Mouse (Mus musculus): ENCODE results near the gene A730015C16Rik.

A730015C16Rik gene

DNA sequence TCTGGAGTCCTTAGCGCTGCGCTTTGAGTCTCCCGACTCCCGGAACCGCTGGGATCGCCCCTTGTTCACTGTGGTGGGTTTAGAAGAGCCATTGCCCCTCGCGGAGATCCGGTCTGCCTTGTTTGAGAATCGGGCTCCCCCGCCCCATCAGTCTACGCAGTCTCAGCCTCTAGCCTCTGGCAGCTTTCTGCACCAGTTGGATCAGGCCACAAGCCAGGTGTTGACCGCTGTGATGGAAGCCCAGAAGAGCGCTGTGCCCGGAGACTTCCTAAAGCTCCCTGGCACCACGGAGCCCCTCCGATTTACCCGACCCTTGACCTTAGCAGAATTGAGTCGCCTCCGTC, at the start of gene A730015C16Rik:
Gene A730015C16Rik, minus strand, starts transcription at position 115 of the 344 bp plus-strand sequence.
- DNase-seq (ENCODE audit: low read depth) = no peak

DNA sequence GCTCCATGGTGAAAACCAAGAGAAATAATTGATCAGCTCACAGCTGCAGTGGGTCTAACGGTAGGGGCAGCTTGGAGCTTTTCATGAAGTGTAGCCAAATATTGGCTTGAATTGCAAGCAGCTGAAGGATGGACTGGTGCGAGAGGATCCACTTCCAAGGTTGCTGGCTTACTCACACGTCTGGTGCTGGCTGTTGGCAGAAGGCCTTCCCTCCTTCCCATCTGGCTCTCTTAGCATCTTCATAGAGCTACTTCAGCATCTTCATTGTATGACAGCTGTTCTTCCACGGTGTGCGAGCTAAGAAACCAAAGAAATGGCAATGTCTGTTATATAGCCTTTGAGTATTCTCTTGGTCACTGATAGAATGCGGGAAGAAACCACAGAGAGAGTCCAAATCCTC, 42.5 kb upstream of the A730015C16Rik start:
- no peak for DNase-seq (ENCODE audit: low read depth)

DNA sequence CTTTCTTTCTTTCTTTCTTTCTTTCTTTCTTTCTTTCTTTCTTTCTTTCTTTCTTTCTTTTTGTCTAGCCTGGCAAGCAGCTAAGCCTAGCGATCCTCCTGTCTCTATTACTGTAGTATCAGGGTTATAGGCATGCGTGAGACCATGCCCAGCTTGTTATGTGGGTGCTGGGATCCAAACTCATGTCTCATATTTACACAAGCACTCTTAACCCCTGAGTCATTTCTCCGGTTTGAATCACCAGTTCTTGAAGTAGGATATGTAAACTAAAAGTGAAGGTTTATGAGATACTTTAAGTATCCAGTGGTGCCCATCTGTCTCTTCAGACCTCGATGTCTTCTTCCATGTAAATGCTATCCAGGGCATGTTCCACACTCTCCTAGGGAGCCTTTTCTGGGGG, 39.0 kb upstream of the A730015C16Rik start:
- no peak for DNase-seq (ENCODE audit: low read depth)

DNA sequence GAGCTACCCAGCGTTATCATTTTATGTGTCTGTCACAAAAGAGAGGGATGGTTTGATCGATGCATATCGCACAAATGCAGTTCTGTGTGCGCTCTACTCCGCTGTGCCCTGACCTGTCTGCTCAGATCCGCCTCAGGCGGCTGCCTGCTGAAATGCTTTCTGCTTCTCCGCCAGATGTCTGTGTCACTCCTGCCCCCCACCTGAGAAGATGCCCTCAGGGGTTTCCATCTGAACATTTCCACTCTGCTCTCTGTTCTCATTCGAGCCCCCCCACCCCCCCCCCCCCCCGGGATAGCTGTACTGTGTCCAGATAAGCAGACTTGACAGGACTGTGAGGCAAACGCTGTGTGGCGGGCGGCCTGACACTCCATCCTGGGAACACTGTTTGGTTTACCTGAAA, 35.4 kb upstream of the A730015C16Rik start:
- DNase-seq (ENCODE audit: low read depth) = no peak

DNA sequence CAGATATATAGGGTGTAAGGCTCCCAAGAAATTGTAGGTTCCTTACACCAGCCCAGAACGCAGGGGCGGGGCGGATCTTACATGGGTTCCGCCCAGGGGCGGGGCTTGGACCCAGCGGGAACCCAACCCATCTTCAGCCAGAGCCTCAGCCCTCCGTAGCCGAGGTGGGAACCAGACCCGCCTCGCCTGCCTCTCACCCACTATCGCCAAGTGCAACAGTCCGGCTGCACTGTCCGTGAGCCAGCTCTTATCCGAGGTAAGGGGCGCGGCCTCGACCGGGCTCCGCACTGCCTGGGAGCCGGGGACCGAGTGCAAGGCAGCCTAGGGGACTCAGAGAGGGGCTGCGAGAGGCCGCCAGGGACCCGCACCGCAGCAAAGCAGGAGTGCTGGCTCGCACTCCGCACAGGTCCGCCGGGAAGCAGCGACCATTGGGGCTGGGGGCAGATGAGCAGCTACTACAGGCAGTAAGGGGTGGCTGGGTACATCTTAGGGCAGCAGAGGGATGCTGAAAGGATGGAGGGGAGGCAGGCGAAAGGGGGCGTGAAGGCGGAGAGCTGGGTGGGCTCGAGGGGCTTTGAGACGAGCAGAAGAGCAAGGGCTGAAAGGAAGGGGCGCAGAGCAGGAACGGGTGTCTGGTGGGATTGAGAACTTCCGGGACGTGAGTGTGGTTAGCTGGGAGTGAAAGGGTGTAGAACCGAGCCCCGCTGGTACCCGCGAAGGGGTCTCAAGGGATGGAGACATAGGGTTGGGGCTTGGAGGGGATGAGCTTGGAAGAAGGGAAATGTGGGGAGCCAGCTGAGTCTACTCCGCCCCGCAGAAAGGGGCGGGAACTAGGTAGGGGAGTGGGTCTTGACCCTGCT, 30.8 kb upstream of the A730015C16Rik start, which contains the start of gene Rab3b:
Gene Rab3b, plus strand, starts transcription at position 101 of the 860 bp plus-strand sequence.
- peak; percentile 49 for DNase-seq (ENCODE audit: low read depth)

DNA sequence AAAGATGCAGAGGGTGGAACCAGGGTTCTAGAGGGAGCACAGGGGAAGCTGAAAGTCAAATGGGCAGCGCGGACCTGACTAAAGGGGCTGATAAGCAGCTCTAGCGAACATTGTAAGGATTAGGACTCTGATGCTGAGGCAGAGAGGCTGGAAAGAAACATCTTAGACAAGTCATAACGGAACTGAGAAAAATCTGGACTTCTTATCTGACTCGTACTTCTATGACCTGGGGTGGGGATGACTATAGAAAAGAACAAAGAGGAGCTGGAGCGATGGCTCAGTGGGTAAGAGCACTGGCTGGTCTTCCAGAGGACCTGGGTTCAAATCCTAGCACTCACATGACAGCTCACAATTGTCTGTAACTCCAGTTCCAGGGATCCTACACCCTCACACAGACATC, 29.5 kb upstream of the A730015C16Rik start:
- DNase-seq (ENCODE audit: low read depth) = no peak

DNA sequence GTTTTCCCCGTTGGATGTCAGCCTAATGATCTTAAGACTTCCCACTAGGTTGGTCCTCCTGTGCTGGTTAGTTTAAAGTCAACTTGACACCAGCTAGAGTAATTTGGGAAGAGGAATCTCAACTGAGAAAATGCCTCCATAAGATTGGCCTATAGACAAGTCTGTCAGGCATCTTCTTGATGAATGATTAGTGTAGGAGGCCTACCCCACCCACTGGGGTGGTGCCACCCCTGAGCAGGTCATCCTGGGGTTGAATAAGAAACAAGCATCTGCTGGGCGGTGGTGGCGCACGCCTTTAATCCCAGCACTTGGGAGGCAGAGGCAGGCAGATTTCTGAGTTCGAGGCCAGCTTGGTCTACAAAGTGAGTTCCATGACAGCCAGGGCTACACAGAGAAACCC, 25.3 kb upstream of the A730015C16Rik start:
- no peak for DNase-seq (ENCODE audit: low read depth)

DNA sequence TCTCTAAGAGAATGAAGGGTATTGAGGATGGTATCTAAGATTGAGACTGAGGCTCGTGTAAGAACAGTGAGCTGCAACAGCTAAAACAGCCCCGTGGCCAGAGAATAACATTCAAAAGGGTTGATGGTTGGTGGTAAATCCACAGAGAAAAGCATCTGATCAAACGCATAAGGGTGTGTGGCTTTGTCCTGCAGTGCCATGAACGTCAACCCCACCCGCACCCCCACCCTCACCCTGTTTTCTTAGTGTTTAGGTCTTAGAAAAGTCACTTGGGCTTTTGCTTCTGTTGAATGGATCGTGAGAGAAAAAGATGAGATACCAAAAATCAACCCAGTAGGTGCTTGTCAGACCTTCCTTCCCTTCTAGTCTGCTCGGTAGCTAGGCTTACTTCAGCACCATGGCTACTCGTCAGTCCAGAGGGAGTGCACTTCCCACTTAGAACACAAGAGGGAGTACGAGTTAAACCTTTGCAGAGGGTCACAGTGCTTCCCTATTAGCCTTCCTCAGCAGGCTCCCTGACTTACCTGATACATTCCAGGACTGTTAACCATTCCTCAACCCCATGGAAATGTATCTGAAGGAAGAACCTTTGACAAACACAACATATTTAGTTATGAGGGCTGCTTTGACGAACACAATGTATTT, 21.4 kb upstream of the A730015C16Rik start:
- peak; percentile 90 for DNase-seq (ENCODE audit: low read depth)

DNA sequence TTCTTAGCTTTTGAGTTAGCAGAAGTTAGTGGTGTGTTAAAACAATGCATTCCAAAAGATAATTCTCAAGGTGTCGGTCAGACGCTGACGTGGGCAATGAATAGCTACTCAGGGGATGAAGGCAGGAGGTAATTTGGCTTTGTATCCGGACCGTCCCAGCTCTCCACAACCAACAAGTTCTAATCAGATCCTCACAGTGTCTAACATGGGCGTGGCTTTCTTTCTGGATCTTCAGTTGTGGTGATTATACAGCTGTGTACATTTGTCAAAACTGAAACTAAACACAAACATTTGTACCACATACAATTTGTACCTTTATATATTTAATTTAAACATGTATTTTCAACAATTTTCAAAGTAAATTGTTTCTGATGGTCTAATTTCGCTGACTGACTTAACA, 18.4 kb upstream of the A730015C16Rik start:
- no peak for DNase-seq (ENCODE audit: low read depth)

DNA sequence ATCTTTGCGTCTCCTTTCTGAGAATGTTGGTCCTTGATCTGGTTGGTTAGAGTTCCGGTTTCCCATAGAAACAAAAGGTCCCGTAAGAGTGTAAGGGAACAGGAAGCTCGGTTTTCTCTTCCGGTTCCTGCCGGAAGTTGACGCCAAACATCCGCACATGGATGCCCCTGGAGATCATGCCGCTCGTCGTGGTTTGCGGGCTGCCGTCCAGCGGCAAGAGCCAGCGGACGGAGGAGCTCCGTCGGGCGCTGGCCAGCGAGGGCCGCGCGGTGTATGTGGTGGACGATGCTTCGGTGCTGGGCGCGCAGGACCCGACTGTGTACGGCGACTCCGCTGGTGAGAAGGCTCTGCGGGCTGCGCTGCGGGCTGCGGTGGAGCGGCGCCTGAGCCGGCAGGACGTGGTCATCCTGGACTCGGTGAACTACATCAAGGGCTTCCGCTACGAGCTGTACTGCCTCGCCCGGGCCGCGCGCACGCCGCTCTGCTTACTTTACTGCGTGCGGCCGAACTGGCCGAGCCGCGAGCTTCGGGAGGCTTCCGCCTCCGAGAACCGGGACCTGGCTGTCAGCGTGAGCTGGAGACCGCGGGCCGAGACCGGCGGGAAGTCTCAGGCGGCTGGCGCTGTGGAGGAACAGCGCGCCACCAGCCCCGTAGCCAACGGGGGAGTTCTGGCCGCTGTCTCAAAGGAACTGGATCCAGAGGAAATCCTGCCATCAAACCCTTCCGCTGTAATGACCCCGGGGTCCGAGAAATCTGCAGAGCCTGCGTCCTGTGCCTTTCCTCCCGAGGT, 509 bp downstream of the A730015C16Rik start, which contains the start of gene Kti12:
Gene Kti12, plus strand, starts transcription at position 71 of the 790 bp plus-strand sequence.
- DNase-seq (ENCODE audit: low read depth) = peak; percentile 82

DNA sequence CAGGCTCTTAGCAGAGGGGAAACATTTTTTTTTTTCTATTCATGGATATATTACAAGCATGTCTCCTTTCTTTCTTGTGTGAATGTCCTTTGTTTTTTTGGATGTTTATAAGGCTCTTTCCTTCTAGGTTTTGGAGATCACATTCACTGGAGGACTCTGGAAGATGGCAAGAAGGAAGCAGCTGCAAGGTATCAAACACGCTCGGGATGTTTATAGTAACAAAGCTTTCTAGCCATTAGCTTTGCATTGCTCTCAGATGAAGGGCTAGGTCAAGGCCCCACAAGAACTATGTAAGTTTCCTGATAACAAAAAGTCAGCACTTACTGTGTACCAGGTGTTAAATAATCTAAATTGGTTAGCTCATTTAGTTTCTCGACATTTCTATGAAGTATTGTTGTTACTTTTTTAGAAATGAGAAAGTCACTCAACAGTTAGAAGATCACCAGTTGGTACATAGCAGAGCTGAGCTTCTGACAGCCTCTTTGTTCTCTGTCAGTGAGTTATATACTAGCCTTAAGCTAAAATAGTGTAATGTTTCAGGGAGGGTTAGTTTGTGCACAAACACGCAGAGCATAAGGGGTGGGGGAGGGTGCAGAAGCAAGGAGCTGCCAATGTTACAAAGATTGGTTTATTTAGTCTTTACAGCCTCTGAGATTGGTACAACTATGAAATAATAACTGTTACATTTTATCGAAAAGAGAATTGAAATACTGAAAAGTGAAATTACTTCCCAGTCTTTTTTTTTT, 2.4 kb downstream of the A730015C16Rik start:
- no peak for DNase-seq (ENCODE audit: low read depth)

DNA sequence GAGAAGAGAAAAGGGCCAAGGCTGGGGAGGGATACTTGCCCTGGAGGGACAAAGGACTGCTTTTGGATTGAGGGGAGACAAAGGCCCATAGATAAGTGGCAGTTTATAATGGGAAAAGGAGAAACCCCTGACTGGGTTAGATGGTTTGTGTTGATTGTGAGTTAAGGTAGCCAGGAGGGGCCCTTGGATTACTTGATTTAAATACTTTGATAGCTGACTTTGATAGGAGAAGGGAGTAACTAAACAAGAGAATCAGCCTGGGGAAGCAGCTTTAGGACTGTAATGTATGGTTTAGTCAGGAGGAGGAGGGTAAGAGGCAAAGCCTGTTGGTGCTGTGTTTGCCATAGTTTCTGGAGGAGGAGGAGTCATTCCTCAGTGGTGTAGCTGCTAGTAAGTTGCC, 5.1 kb downstream of the A730015C16Rik start:
- DNase-seq (ENCODE audit: low read depth) = no peak

DNA sequence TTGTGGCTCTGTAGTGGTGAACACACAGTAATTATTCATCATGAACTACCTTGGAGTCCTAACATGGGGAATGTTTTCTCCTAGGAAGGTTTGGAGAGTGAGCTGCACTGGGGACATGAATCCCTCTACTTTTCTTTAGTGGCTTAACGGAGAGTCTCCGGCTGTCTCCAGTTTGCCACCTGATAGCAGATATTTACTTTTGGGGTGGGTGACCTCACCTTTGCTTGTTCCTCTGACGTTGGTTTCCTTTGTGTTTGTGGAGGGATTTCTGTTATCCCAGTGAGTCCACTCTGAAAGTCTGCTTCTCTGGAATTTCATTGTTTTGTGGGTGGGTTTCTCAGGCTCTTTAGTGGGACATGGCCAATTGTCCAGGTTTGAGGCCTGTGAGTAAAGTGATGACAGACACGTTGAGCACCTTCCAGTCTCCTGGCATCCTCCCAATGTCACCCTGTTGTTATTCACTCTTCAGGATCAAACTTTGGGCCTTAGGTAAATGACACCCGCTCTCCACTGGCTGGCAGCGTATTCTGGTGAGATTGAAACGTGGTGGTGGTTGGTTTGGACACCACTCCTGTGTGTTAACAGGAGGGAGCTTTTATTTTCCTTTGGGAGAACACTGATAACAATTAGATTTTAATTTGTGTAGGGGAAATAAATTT, 6.4 kb downstream of the A730015C16Rik start:
- DNase-seq (ENCODE audit: low read depth) = no peak

DNA sequence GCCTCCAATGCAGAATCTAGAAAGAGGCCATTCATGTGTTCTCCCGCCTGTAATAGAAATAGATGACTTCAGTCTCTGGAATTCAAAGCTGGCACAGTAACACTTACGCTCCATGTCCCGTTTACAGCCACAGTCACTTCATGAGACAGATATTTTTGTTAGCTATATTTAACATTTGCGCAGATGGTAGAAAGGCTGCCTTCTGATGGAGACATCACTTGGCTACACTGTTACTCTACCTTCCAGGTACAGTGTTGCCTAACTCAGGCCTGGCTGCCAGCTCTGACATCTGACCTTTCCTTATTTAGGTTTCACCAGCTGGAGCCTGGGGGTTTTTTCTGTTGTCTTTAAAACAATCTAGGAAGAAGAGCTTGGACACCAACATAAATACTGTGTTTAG, 10.4 kb downstream of the A730015C16Rik start:
- no peak for DNase-seq (ENCODE audit: low read depth)

DNA sequence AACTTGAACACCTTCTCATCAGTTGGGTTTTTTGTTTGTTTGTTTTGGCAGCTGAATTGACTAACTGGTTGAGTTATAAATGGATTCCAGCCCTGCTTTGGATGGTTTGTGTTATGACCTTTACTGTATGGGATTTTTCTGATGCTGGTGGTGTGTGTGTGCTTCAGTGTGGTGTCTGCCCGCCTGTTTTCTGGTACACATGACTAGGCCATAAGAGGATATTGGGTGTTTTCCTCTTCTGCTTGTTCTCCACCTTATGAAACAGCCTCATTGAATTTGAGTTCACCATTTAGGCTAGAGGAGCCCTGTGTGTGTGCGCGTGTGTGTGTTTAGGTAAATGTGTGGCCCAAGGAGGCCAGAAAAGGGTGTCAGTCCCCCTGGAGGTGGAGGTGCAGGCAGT, 12.9 kb downstream of the A730015C16Rik start:
- DNase-seq (ENCODE audit: low read depth) = no peak

DNA sequence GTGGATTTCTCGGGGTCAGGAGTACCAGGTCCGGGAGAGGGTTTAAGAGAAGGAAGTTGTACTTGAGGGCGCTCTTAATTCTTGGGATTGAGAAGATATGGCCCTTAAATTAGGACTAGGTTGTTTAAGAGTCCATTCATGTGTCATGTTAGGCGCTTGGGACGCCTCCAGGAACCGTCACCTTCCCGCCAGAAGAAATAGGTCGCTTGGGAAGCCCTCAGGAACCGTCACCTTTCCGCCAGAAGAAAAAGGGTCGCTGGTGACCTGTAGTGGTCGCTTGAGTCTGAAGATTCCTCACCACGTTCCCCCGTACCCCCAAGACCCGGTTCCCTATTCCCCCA, 13.5 kb downstream of the A730015C16Rik start:
- DNase-seq (ENCODE audit: low read depth) = no peak

DNA sequence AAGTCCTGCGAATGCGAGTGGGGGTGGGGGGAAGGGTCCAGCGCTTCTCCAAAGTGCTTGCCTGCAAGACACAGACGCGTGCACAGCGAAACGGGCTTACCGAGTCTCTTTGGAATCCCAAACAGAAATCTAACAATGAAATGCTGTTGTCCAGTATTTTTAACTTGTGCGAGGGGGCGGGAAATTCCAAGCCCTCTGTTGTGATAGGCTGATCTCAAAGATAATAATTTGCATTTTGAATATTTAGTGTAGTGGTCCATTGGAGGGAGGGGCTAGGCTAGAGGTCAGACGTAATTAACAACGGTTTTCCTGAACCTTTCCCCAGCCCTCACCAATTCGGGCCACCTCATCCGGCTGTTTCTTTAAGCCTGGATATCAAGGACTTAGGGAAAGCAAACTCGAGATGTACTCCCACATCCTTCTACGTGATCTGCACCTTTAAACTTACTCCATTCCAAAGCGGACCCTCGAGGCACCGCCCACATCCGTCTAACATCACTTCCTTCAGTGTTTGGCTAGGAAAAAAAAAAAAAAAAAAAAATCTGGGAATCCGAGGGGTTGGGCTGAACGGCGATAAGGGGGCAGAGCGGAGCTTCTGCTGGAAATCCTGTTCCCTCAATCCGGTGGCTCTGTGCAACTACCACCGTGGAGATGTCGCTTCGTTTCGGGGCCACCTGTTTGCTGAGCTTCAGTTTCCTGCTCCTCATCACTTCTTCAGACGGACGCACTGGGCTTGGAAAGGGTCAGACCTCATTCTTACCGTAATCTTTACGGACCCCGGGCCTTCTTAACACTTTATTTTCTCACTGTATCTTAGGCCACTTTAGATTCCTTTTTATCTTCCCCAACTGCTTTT, 14.1 kb downstream of the A730015C16Rik start, which contains the start of gene Txndc12:
Gene Txndc12, plus strand, starts transcription at position 487 of the 856 bp plus-strand sequence.
- peak; percentile 87 for DNase-seq (ENCODE audit: low read depth)

DNA sequence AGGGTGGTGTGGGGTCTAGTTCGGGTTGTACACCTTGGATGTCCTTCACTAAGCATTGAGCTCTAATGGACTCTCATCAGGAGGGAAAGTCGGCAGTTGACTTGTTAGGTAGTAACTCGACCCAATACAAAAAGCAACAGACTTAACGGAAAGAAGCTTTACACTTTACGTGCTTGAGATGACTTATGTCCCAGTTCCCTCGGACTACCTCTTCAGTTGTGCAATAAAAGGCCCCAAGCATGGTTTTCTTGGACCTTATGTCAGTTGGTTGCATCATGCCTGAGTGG, 14.6 kb downstream of the A730015C16Rik start:
- DNase-seq (ENCODE audit: low read depth) = no peak

DNA sequence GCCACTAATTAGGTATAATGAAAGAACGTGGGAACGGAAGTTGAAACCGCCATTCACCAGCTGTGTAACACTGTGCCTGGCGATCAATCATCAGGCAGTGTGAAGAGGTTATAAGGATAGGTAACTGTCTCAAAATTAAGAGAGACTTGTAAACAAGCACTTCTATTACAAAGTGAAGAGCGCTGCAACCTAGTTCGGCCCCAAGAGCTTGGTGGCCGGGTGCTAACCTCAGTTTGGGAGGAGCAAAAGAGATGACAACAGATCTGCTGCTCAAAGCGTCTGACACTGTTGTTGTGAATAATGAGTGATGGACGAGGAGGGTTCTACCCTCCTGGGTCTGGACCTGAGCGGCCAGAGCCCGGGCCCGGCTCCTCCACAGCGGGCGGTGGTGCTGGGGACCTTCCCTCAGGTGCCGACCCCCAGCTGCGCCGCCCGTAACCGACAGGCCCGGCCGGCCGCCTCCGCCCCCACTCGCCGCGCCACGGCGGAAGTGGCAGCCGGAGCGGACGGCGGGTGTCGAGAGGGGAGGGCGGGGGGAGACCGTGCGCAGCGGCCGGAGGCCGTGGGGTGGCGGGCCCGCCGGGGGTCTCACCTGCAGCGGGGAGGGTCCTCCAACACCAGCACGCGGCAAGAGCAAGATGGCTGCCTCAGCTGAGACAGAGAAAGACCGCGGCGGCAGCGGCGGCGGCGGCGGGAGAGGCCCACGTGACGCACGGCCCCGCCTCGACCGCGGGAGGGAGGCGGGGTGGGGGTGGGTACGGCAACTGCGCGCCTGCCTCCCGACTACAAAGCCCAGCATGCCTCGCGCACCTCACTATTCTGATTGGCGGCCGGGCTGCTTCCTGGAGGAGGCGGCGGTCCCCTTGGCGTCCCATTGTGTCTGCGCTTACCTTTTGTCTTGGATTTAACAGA, 15.2 kb downstream of the A730015C16Rik start, which contains the start of gene Btf3l4:
Gene Btf3l4, minus strand, starts transcription at position 699 of the 912 bp plus-strand sequence.
- peak; percentile 85 for DNase-seq (ENCODE audit: low read depth)

Measured in c-Kit-positive CD71-positive TER-119-negative erythroid progenitor cells, embryonic 14.5 days (primary cell).